Mouse (Mus musculus) cortical plate, adult 2 months (tissue): ENCODE data around the gene Arvcf.

ENCODE experiments used
- CTCF ChIP-seq: fragments of 200-500 bp; IDR thresholded peaks from 2 replicates; pipeline ENCODE4 v1.5.1; 2011; ENCODE audit warnings: mild to moderate bottlenecking, control low read depth, low read length; ENCODE audit not compliant: insufficient read depth; ENCODE audit errors: extremely low read depth
- POLR2A ChIP-seq: fragments of 200-500 bp; IDR thresholded peaks from 2 replicates; pipeline ENCODE4 v1.6.1; 2011; ENCODE audit warnings: mild to moderate bottlenecking, low read length, control low read depth; ENCODE audit not compliant: insufficient read depth; ENCODE audit errors: extremely low read depth

GRCm38 (mm10) chr16:18430641-18431212 lies 82.7 kb downstream of the Arvcf start:
- TF ChIP-seq CTCF (no peak), POLR2A (no peak)
